9 mouse cellular contexts compared by ENCODE assay signal in genomic region chr8:122524506-122524905, GRCm38 (mm10). TPM values are rescaled to one million over a fixed set of nuclear protein-coding genes. Genes with fewer than 3 reads are reported as not detected.
DNase-seq lines count a peak whose midpoint lies in the region; ATAC-seq and TF ChIP-seq lines count a peak whose summit lies in the region.
"Had no signal": no experiment of that assay in that cellular context is flagged by ENCODE, and none has a peak within 500 bp of the region (broad histone marks: within the 10 kb centered on the region; RNA-seq: fewer than 3 reads in every experiment).

No protein-coding gene starts in this region.

- no peak for TF ChIP-seq CTCF in hindbrain, postnatal 0 days (IDR thresholded peaks at IDR 0.05; ENCODE audit: low read depth)

- no peak overlapping the region for H3K4me3 ChIP-seq in lung, embryonic 16.5 days (ENCODE audit: low read length)
- no peak overlapping the region for H3K4me3 ChIP-seq in hindbrain, postnatal 0 days (ENCODE audit: low read length)
- no peak overlapping the region for H3K4me3 ChIP-seq in neural tube, embryonic 13.5 days

- no peaks in the 10 kb centered on the region for H3K27me3 ChIP-seq in lung, embryonic 16.5 days (ENCODE audit: control insufficient read depth, insufficient read depth, low read depth, low read length)
- no peaks in the 10 kb centered on the region for H3K27me3 ChIP-seq in hindbrain, postnatal 0 days (ENCODE audit: insufficient read depth, low read length)
- peaks cover 18% of the 10 kb centered on the region; the same call in 1 of the 2 replicates for H3K27me3 ChIP-seq in neural tube, embryonic 13.5 days

- H3K36me3 ChIP-seq in lung, embryonic 16.5 days (ENCODE audit: control insufficient read depth, insufficient read depth, low read length), result no peaks in the 10 kb centered on the region
- H3K36me3 ChIP-seq in hindbrain, postnatal 0 days (ENCODE audit: insufficient read depth, low read length), result no peaks in the 10 kb centered on the region
- H3K36me3 ChIP-seq in neural tube, embryonic 13.5 days, result no peaks in the 10 kb centered on the region

- H3K9ac ChIP-seq in lung, embryonic 16.5 days (ENCODE audit: low read length), result peak overlapping the region; percentile 46
- no peak overlapping the region for H3K9ac ChIP-seq in hindbrain, postnatal 0 days (replicated peaks; ENCODE audit: low read length)
- no peak overlapping the region for H3K9ac ChIP-seq in neural tube, embryonic 13.5 days

- no peaks in the 10 kb centered on the region for H3K9me3 ChIP-seq in lung, embryonic 16.5 days (ENCODE audit: control insufficient read depth, low read length)
- H3K9me3 ChIP-seq in hindbrain, postnatal 0 days (ENCODE audit: low read length), result no peaks in the 10 kb centered on the region
- no peaks in the 10 kb centered on the region for H3K9me3 ChIP-seq in neural tube, embryonic 13.5 days

- DNase-seq in adrenal gland, postnatal 14 days, result peak; percentile 42
- DNase-seq in adrenal gland, postnatal 25 days, result no peak
- DNase-seq in lung, postnatal 14 days, result no peak
- DNase-seq in hindbrain, postnatal 0 days (ENCODE audit: low spot score), result no peak
- DNase-seq in right cerebral cortex, adult 2 months (ENCODE audit: low spot score in 2 of 2), result no peak
- DNase-seq: spleen, adult 18-20 months had no signal

- H3K4me1 ChIP-seq in lung, embryonic 16.5 days (replicated peaks; ENCODE audit: control insufficient read depth, insufficient read depth, low read length), result peaks cover 61% of the 10 kb centered on the region
- H3K4me1 ChIP-seq in hindbrain, postnatal 0 days (ENCODE audit: insufficient read depth, low read length), result peaks cover 22% of the 10 kb centered on the region
- H3K4me1 ChIP-seq in neural tube, embryonic 13.5 days (replicated peaks), result peaks cover 36% of the 10 kb centered on the region

- no peak for ATAC-seq in lung, embryonic 16.5 days (ENCODE audit: low read depth)
- no peak for ATAC-seq in hindbrain, postnatal 0 days
- no peak for ATAC-seq in neural tube, embryonic 13.5 days (ENCODE audit: low read depth)
- ATAC-seq in monocyte, adult 5-6 weeks (replicated peaks; ENCODE audit: insufficient number of reproducible peaks, low FRiP score, low TSS enrichment, poor library complexity, severe bottlenecking), result no peak

- 77% methylated on average over 6 of the region's 6 CpGs for WGBS in lung, embryonic 16.5 days
- WGBS in hindbrain, postnatal 0 days, result 56% methylated on average over 6 of the region's 6 CpGs
- WGBS in neural tube, embryonic 13.5 days, result 80% methylated on average over 6 of the region's 6 CpGs

- peak overlapping the region; percentile 79 for H3K27ac ChIP-seq in lung, embryonic 16.5 days (ENCODE audit: low read length)
- peak overlapping the region; percentile 76; the same call in 1 of the 2 replicates for H3K27ac ChIP-seq in hindbrain, postnatal 0 days
- peak overlapping the region; percentile 74; the same call in 1 of the 2 replicates for H3K27ac ChIP-seq in neural tube, embryonic 13.5 days (replicated peaks)

- no peak overlapping the region for H3K4me2 ChIP-seq in lung, embryonic 16.5 days (ENCODE audit: low read depth, low read length)
- peak overlapping the region; percentile 33 for H3K4me2 ChIP-seq in hindbrain, postnatal 0 days (ENCODE audit: low read depth, low read length)
- H3K4me2 ChIP-seq in neural tube, embryonic 13.5 days, result peak overlapping the region; percentile 41

RNA-seq across cellular contexts. Expression of gene Piezo1, which starts 26.6 kb away (rescaled TPM):
- 23.2 and 29.9 TPM in 2 replicates for total RNA-seq in adrenal gland, postnatal 14 days (2021)
- total RNA-seq in adrenal gland, postnatal 25 days (2021), result 18.3 and 20.1 TPM in 2 replicates
- 23.3 and 30.0 TPM in 2 replicates for polyA plus RNA-seq in lung, embryonic 16.5 days (2015; fragmentation: Nextera tagmentation; extraction: Ambion mirVana)
- total RNA-seq in hindbrain, postnatal 0 days (2014; rRNA removed), result 10.0 and 17.5 TPM in 2 replicates
- 1.2 and 1.3 TPM in 2 replicates for polyA plus RNA-seq in hindbrain, postnatal 0 days (2015; fragmentation: Nextera tagmentation; extraction: Ambion mirVana)
- polyA plus RNA-seq in neural tube, embryonic 13.5 days (2015; fragmentation: Nextera tagmentation; extraction: Ambion mirVana), result 3.2 and 6.2 TPM in 2 replicates
- 31.7 to 76.2 TPM (median 45.9 TPM) in 3 replicates for total RNA-seq in monocyte, adult 5-6 weeks (2017)

RNA-seq across cellular contexts. Expression of gene Cdt1, which starts 43.3 kb away (rescaled TPM):
- total RNA-seq in adrenal gland, postnatal 14 days (2021), result 15.5 and 15.8 TPM in 2 replicates
- total RNA-seq in adrenal gland, postnatal 25 days (2021), result 12.5 and 17.7 TPM in 2 replicates
- 39.1 and 41.1 TPM in 2 replicates for polyA plus RNA-seq in lung, embryonic 16.5 days (2015; fragmentation: Nextera tagmentation; extraction: Ambion mirVana)
- total RNA-seq in hindbrain, postnatal 0 days (2014; rRNA removed), result 24.9 and 26.3 TPM in 2 replicates
- 10.7 and 11.7 TPM in 2 replicates for polyA plus RNA-seq in hindbrain, postnatal 0 days (2015; fragmentation: Nextera tagmentation; extraction: Ambion mirVana)
- 7.3 and 9.2 TPM in 2 replicates for polyA plus RNA-seq in neural tube, embryonic 13.5 days (2015; fragmentation: Nextera tagmentation; extraction: Ambion mirVana)
- 11.1 to 24.4 TPM (median 12.4 TPM) in 3 replicates for total RNA-seq in monocyte, adult 5-6 weeks (2017)

RNA-seq across cellular contexts. Expression of gene Ctu2, which starts 48.6 kb away (rescaled TPM):
- total RNA-seq in adrenal gland, postnatal 14 days (2021), result 21.3 and 23.0 TPM in 2 replicates
- 20.6 and 24.7 TPM in 2 replicates for total RNA-seq in adrenal gland, postnatal 25 days (2021)
- polyA plus RNA-seq in lung, embryonic 16.5 days (2015; fragmentation: Nextera tagmentation; extraction: Ambion mirVana), result 34.7 and 36.9 TPM in 2 replicates
- 39.9 and 49.8 TPM in 2 replicates for total RNA-seq in hindbrain, postnatal 0 days (2014; rRNA removed)
- polyA plus RNA-seq in hindbrain, postnatal 0 days (2015; fragmentation: Nextera tagmentation; extraction: Ambion mirVana), result 85.4 and 93.6 TPM in 2 replicates
- 57.4 and 63.7 TPM in 2 replicates for polyA plus RNA-seq in neural tube, embryonic 13.5 days (2015; fragmentation: Nextera tagmentation; extraction: Ambion mirVana)
- total RNA-seq in monocyte, adult 5-6 weeks (2017), result 10.3 to 24.8 TPM (median 12.1 TPM) in 3 replicates

RNA-seq across cellular contexts. Expression of gene Rnf166, which starts 48.6 kb away (rescaled TPM):
- 37.9 and 38.5 TPM in 2 replicates for total RNA-seq in adrenal gland, postnatal 14 days (2021)
- total RNA-seq in adrenal gland, postnatal 25 days (2021), result 65.3 and 66.5 TPM in 2 replicates
- 38.1 and 40.1 TPM in 2 replicates for polyA plus RNA-seq in lung, embryonic 16.5 days (2015; fragmentation: Nextera tagmentation; extraction: Ambion mirVana)
- 37.4 and 48.8 TPM in 2 replicates for total RNA-seq in hindbrain, postnatal 0 days (2014; rRNA removed)
- polyA plus RNA-seq in hindbrain, postnatal 0 days (2015; fragmentation: Nextera tagmentation; extraction: Ambion mirVana), result 22.6 and 27.0 TPM in 2 replicates
- polyA plus RNA-seq in neural tube, embryonic 13.5 days (2015; fragmentation: Nextera tagmentation; extraction: Ambion mirVana), result 36.8 and 39.1 TPM in 2 replicates
- 96.0 to 108 TPM (median 106 TPM) in 3 replicates for total RNA-seq in monocyte, adult 5-6 weeks (2017)

RNA-seq across cellular contexts. Expression of gene Aprt, which starts 52.2 kb away (rescaled TPM):
- 71.3 and 74.9 TPM in 2 replicates for total RNA-seq in adrenal gland, postnatal 14 days (2021)
- total RNA-seq in adrenal gland, postnatal 25 days (2021), result 50.6 and 66.4 TPM in 2 replicates
- polyA plus RNA-seq in lung, embryonic 16.5 days (2015; fragmentation: Nextera tagmentation; extraction: Ambion mirVana), result 279 and 290 TPM in 2 replicates
- 113 and 123 TPM in 2 replicates for total RNA-seq in hindbrain, postnatal 0 days (2014; rRNA removed)
- polyA plus RNA-seq in hindbrain, postnatal 0 days (2015; fragmentation: Nextera tagmentation; extraction: Ambion mirVana), result 183 and 189 TPM in 2 replicates
- polyA plus RNA-seq in neural tube, embryonic 13.5 days (2015; fragmentation: Nextera tagmentation; extraction: Ambion mirVana), result 133 and 161 TPM in 2 replicates
- 30.5 to 53.3 TPM (median 49.7 TPM) in 3 replicates for total RNA-seq in monocyte, adult 5-6 weeks (2017)
